Mouse (Mus musculus) small intestine, adult 2 months (tissue): ENCODE measurements around the gene Olfr448. TPM values are rescaled to one million over a fixed set of nuclear protein-coding genes. Genes with fewer than 3 reads are reported as not detected.

Experiments
- H3K27ac ChIP-seq: fragments of 200-500 bp; 2 replicates; pipeline ENCODE4 v1.5.1; 2012; ENCODE audit warnings: low read depth, low read length, control low read depth, inconsistent platforms; ENCODE audit not compliant: insufficient read depth
- H3K27me3 ChIP-seq: fragments of 200-500 bp; 2 replicates; pipeline ENCODE4 v1.6.1; 2012; ENCODE audit warnings: mild to moderate bottlenecking, moderate library complexity, low read length, inconsistent platforms; ENCODE audit not compliant: control insufficient read depth, insufficient read depth
- H3K36me3 ChIP-seq: fragments of 200-500 bp; 2 replicates; pipeline ENCODE4 v1.6.1; 2012; ENCODE audit warnings: mild to moderate bottlenecking, low read length, control low read depth, inconsistent platforms; ENCODE audit not compliant: control insufficient read depth, insufficient read depth
- H3K4me1 ChIP-seq: fragments of 200-500 bp; 2 replicates; pipeline ENCODE4 v1.6.1; 2012; ENCODE audit warnings: low read length, inconsistent platforms, mixed read lengths; ENCODE audit not compliant: control insufficient read depth, insufficient read depth, insufficient read length
- H3K4me3 ChIP-seq: fragments of 200-500 bp; 2 replicates; pipeline ENCODE4 v1.5.1; 2012; ENCODE audit warnings: low read depth, mild to moderate bottlenecking, control low read depth, inconsistent platforms, low read length, moderate library complexity
- CTCF ChIP-seq: fragments of 200-500 bp; IDR thresholded peaks from 2 replicates; pipeline ENCODE4 v1.5.1; 2012; ENCODE audit warnings: low read depth, mild to moderate bottlenecking, control low read depth, inconsistent platforms, low read length, moderate library complexity, mixed read lengths; ENCODE audit not compliant: insufficient replicate concordance, insufficient read length; ENCODE audit errors: extremely low read depth
- POLR2A ChIP-seq: fragments of 200-500 bp; IDR thresholded peaks from 2 replicates; pipeline ENCODE4 v1.6.1; 2012; ENCODE audit warnings: low read depth, mild to moderate bottlenecking, control low read depth, inconsistent platforms, low read length, moderate library complexity
- WGBS: fragments of 180-500 bp; shearing (Covaris S2); methylation state at CpG from one replicate; pipeline ENCODE4 v1.1.7; 2018; 5-methylcytosine and 5-hydroxymethylcytosine counted together
- polyA plus RNA-seq: library from polyadenylated mRNA; depleted of rRNA; stranded (reverse); fragments of >200 nt; gene quantifications from 2 replicates; pipeline ENCODE4 v1.2.3, GENCODE M21; 2012; rRNA removed

The Olfr448 gene
- polyA plus RNA-seq, result not detected in 2 replicates

DNA sequence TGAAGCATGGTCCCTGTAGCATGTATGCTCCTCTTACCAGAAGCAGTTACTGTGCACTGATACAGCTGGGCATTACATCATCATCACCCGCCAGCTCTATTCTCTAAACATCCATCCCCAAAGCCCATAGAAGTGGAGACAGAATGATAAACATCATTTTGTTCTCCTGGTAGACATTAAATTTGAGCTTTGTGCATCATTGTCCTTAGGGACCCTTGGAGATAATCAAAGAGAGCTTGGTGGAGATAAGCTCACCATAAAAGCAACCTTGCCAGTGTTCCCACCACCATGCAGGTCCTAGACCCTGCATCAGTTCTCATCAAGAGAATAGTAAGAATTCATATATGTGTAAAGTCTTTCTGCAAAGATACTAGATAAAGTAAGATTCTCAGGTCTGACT lies at the start of gene Olfr448:
Gene Olfr448 (plus strand): TSS at position 301 of the 400 bp plus-strand sequence.
- 85% methylated on average over 1 of the region's 1 CpGs for whole genome bisulfite sequencing

DNA sequence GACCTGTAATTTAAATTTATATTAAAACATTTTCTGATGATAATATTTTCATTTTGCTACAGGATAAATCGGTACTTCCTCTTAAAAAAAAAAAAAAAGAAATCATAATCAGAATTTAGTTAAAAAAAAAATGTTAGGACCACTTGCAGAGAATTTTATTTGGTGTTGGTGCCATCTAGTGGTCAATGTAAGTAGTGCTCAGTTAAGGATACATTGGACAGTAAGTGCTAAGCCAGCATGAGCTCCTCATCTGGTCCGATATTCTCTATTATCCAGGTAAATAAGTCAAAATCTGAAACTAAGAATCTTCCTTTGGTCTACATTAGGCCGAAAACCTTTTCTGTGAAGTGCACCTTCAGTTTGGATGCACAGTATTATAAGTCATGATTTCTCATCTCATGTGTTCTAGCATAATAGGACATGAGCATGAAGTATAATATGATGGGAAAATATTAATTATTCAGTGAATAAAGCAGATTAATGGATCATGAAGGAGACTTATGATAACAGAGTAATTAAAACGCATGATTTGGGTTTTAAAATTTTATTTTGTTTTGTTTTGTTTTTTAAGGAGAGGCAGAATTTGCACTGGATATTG lies 29.9 kb upstream of the Olfr448 start:
- Histone ChIP-seq H3K4me3 (no peak overlapping the region), H3K27me3 (no peaks in the 10 kb centered on the region), H3K36me3 (no peaks in the 10 kb centered on the region), H3K27ac (no peak overlapping the region), H3K4me1 (no peaks in the 10 kb centered on the region)
- no peak for TF ChIP-seq POLR2A
- TF ChIP-seq CTCF, result no peak
- WGBS, result 5% methylated on average over 4 of the region's 4 CpGs

More for the DNA sequence above, at the start of gene Olfr448:
- H3K4me1 ChIP-seq, result no peaks in the 10 kb centered on the region
- H3K27ac ChIP-seq, result no peak within 1 kb of the TSS
- TF ChIP-seq CTCF (no peak), POLR2A (no peak)
- H3K4me3 ChIP-seq, result no peak within 1 kb of the TSS
- H3K36me3 ChIP-seq, result no peaks in the 10 kb centered on the region
- H3K27me3 ChIP-seq, result no peaks in the 10 kb centered on the region

DNA sequence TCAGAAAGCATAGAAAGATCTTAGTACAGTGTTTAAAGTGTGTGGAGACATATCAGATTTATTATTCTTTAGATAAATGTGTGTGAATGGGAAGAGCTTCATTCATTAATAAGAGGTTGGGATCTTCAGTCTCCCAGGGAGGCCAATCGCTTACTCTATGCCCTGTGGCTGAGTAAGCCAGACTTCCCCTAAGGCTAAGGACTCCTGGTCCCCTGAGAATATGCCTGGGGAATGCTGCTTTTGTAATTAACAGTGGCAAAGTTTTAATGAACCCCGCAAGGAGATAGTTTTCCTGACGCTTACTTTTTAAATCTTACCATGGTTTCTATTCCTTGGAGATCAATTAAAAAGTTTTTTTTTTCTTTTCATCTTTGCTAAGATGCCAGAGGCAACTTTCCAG lies 20.5 kb upstream of the Olfr448 start:
- Histone ChIP-seq H3K4me1 (no peaks in the 10 kb centered on the region), H3K27ac (no peak overlapping the region), H3K36me3 (no peaks in the 10 kb centered on the region), H3K4me3 (no peak overlapping the region), H3K27me3 (no peaks in the 10 kb centered on the region; the same call in 1 of the 2 replicates)
- 88% methylated on average over 3 of the region's 3 CpGs for WGBS
- TF ChIP-seq POLR2A, result no peak
- no peak for TF ChIP-seq CTCF

DNA sequence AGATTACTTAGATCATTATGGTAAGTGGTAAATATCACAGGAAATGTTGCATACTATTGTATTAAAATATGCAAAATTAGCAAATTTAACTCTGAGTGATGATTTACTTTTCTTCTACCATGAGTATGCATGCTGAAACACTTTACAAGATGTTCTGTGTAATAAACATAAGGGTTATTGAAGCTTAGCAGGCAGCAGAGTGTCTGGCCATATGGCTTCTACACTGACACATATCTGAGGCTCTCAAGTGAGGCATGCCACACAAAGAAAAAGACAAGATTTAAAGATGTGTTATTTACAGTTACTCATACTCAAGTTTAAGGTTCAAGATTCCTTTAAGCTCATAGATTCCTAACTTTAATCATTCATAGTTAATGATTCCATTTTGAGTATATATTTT lies 13.9 kb upstream of the Olfr448 start:
- Histone ChIP-seq H3K4me3 (no peak overlapping the region), H3K36me3 (no peaks in the 10 kb centered on the region), H3K4me1 (no peaks in the 10 kb centered on the region), H3K27me3 (no peaks in the 10 kb centered on the region; the same call in 1 of the 2 replicates), H3K27ac (no peak overlapping the region)
- no peak for TF ChIP-seq POLR2A
- no peak for TF ChIP-seq CTCF

DNA sequence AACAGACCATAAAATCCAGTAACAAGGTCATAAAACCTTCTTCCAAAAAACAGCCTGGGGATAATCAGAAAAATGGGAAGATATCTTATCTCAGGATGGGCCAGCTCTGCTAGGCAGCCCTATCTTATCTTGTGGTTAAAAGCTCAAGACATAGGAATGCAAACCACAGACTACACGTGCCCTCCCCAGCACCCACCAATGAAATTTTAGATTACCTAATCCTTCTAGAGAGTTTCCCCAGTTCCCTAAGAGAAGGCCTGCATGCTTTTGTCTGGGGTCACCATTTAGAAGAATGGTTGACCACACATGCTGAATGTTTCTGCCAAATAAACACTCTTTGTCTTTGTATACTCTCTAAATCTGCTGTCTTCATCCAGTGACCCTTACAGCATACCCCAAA lies 10.1 kb downstream of the Olfr448 start:
- Histone ChIP-seq H3K36me3 (no peaks in the 10 kb centered on the region), H3K4me1 (no peaks in the 10 kb centered on the region), H3K27me3 (no peaks in the 10 kb centered on the region), H3K4me3 (no peak overlapping the region), H3K27ac (no peak overlapping the region)
- TF ChIP-seq CTCF (no peak), POLR2A (no peak)
- 3% methylated on average over 1 of the region's 1 CpGs for WGBS

DNA sequence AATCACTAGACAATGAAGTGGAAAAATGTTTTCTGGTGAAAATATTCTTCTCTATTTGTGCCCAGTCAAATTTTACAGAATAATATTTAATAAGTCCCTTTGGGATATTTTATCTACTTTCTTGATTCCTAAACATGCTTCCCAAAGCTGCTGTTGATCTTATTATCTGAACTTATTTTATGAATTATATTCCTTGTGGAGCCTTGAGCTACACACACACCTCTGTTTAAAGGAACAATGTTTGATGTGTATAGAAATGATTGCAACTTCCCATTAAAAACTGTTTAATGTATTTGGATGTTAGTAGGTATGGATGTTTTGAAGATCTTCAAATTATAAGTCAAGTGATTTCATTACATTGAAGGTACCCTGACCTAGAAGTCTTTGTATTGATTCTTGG lies 18.3 kb downstream of the Olfr448 start, which contains the start of gene Olfr447:
Gene Olfr447 (plus strand): TSS at position 301 of the 400 bp plus-strand sequence.
- TF ChIP-seq CTCF, result no peak
- no peak for TF ChIP-seq POLR2A
- Histone ChIP-seq H3K27ac (no peak within 1 kb of the TSS), H3K4me3 (no peak within 1 kb of the TSS), H3K4me1 (no peaks in the 10 kb centered on the region), H3K36me3 (no peaks in the 10 kb centered on the region), H3K27me3 (no peaks in the 10 kb centered on the region)

DNA sequence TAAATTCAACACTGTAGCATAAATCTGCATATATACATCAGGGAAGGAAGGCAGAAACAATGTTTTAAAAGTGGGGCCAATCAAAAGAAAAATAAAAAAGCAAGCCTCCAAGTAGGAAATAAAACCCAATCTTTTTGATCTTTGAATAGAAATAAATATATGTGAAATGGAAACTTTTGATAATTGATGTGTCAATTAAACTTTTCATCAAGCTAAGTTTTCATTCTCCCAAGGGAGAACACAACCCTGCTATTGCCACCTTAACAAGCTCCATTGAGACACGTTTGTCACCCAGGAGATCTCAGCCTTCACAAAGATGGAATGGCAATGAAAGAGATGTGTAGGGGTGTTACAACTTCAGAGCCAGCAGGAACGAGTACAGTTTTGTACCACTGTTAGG lies 30.8 kb downstream of the Olfr448 start, which contains the start of gene Olfr446:
Gene Olfr446 (plus strand): TSS at position 301 of the 400 bp plus-strand sequence.
- no peak within 1 kb of the TSS for H3K4me3 ChIP-seq
- H3K27ac ChIP-seq, result no peak within 1 kb of the TSS
- no peaks in the 10 kb centered on the region for H3K4me1 ChIP-seq
- no peaks in the 10 kb centered on the region for H3K27me3 ChIP-seq
- TF ChIP-seq POLR2A, result no peak
- no peak for TF ChIP-seq CTCF
- H3K36me3 ChIP-seq, result no peaks in the 10 kb centered on the region
- 57% methylated on average over 2 of the region's 2 CpGs for WGBS

Other genes starting within 250 kb of the Olfr448 start
- 3.4 and 4.4 TPM in 2 replicates for gene Tcaf2, start 245.2 kb upstream of the Olfr448 start, polyA plus RNA-seq
- gene Tcaf1, start 180.4 kb upstream of the Olfr448 start, polyA plus RNA-seq, result 2.2 and 2.9 TPM in 2 replicates
- not detected in 2 replicates for gene Olfr453, start 151.1 kb upstream of the Olfr448 start, polyA plus RNA-seq
- gene Olfr38, start 134.0 kb upstream of the Olfr448 start, polyA plus RNA-seq, result not detected in 2 replicates
- not detected in 2 replicates for gene Olfr452, start 105.3 kb upstream of the Olfr448 start, polyA plus RNA-seq
- not detected in 2 replicates for gene Olfr450, start 78.5 kb upstream of the Olfr448 start, polyA plus RNA-seq
- not detected in 2 replicates for gene Olfr449, start 56.1 kb upstream of the Olfr448 start, polyA plus RNA-seq
- gene Olfr447, start 18.4 kb downstream of the Olfr448 start, polyA plus RNA-seq, result not detected in 2 replicates
- gene Olfr446, start 30.9 kb downstream of the Olfr448 start, polyA plus RNA-seq, result not detected in 2 replicates
- gene Olfr444, start 58.6 kb downstream of the Olfr448 start, polyA plus RNA-seq, result not detected in 2 replicates
- gene Olfr441, start 215.9 kb downstream of the Olfr448 start, polyA plus RNA-seq, result not detected in 2 replicates